Mouse (Mus musculus) heart, adult 8-10 months (tissue): ENCODE measurements around the gene Ugt1a1. TPM values are rescaled to one million over a fixed set of nuclear protein-coding genes. Genes with fewer than 3 reads are reported as not detected.
"Not testable (repeated sequence)": the region's sequence is repeated elsewhere in the genome, so short reads cannot be mapped to it uniquely, and the experiment has no call there.

Source experiments
- DNase-seq: peaks from one replicate; pipeline ENCODE4 v3.0.0; 2022; ENCODE audit warnings: low spot score
- total RNA-seq, 4 experiments: library from RNA; stranded (reverse); gene quantifications; 2 replicates each; pipeline ENCODE4 v1.2.4; 2022

Ugt1a1 gene
- total RNA-seq, 4 experiments from 2014 or later, result not detected

- DNase-seq, result peak; percentile 1
Measured at GRCm38 (mm10) chr1:88218051-88218450, 6.3 kb downstream of the Ugt1a1 start.

GRCm38 (mm10) chr1:88218591-88218990 is 6.8 kb downstream of the Ugt1a1 start:
- DNase-seq, result no peak

GRCm38 (mm10) chr1:88219054-88219453 is 7.3 kb downstream of the Ugt1a1 start:
- DNase-seq, result peak; percentile 11

GRCm38 (mm10) chr1:88220336-88220735 is 8.6 kb downstream of the Ugt1a1 start:
- peak; percentile 11 for DNase-seq

GRCm38 (mm10) chr1:88222216-88222615 is 10.5 kb downstream of the Ugt1a1 start:
- DNase-seq, result no peak

- peak; percentile 6 for DNase-seq
Measured at GRCm38 (mm10) chr1:88223011-88223515, 11.3 kb downstream of the Ugt1a1 start.

GRCm38 (mm10) chr1:88223591-88223990 is 11.8 kb downstream of the Ugt1a1 start:
- peak; percentile 13 for DNase-seq

GRCm38 (mm10) chr1:88224029-88224776 is 12.4 kb downstream of the Ugt1a1 start:
- DNase-seq, result peak; percentile 27

GRCm38 (mm10) chr1:88225301-88225700 is 13.5 kb downstream of the Ugt1a1 start:
- DNase-seq, result not testable (repeated sequence)

- no peak for DNase-seq
Measured at GRCm38 (mm10) chr1:88225741-88226140, 14.0 kb downstream of the Ugt1a1 start.

GRCm38 (mm10) chr1:88226670-88227379 is 15.1 kb downstream of the Ugt1a1 start, which contains the start of gene Mroh2a:
Mroh2a (plus strand) TSS chr1:88226986.
- peak; percentile 60 for DNase-seq

GRCm38 (mm10) chr1:88227482-88227881 is 15.7 kb downstream of the Ugt1a1 start:
- DNase-seq, result no peak

- no peak for DNase-seq
Measured at GRCm38 (mm10) chr1:88228121-88228520, 16.4 kb downstream of the Ugt1a1 start.

GRCm38 (mm10) chr1:88229566-88229965 is 17.8 kb downstream of the Ugt1a1 start:
- no peak for DNase-seq

- DNase-seq, result no peak
Measured at GRCm38 (mm10) chr1:88229986-88230385, 18.2 kb downstream of the Ugt1a1 start.

- DNase-seq, result no peak
Measured at GRCm38 (mm10) chr1:88230421-88230820, 18.7 kb downstream of the Ugt1a1 start.

- no peak for DNase-seq
Measured at GRCm38 (mm10) chr1:88230981-88231802, 19.4 kb downstream of the Ugt1a1 start.

- no peak for DNase-seq
Measured at GRCm38 (mm10) chr1:88231803-88232499, 20.2 kb downstream of the Ugt1a1 start.

- no peak for DNase-seq
Measured at GRCm38 (mm10) chr1:88232664-88233380, 21.1 kb downstream of the Ugt1a1 start.

- no peak for DNase-seq
Measured at GRCm38 (mm10) chr1:88233421-88234247, 21.9 kb downstream of the Ugt1a1 start.
